Mouse (Mus musculus) heart, embryonic 15.5 days (tissue): ENCODE measurements around the gene Pard3. TPM values are rescaled to one million over a fixed set of nuclear protein-coding genes. Genes with fewer than 3 reads are reported as not detected.

ENCODE experiments used
- ATAC-seq: fragments of 200-750 bp; cut with Nextera tagmentation; replicated peaks from 2 replicates; pipeline ENCODE4 v1.8.0; 2017; ENCODE audit warnings: low read depth, moderate TSS enrichment; ENCODE audit not compliant: insufficient number of reproducible peaks, insufficient read depth, low FRiP score
- H3K27ac ChIP-seq: fragments of 300-500 bp; sonication (generic); 2 replicates; pipeline ENCODE4 v1.5.1; 2015; ENCODE audit warnings: mild to moderate bottlenecking, inconsistent platforms
- H3K27me3 ChIP-seq: fragments of 300-500 bp; sonication (generic); 2 replicates; pipeline ENCODE4 v1.6.1; 2015; ENCODE audit warnings: inconsistent platforms
- H3K36me3 ChIP-seq: fragments of 300-500 bp; sonication (generic); 2 replicates; pipeline ENCODE4 v1.6.1; 2015; ENCODE audit warnings: mild to moderate bottlenecking, inconsistent platforms
- H3K4me1 ChIP-seq: fragments of 300-500 bp; sonication (generic); replicated peaks from 2 replicates; pipeline ENCODE4 v1.6.1; 2015; ENCODE audit warnings: inconsistent platforms
- H3K4me2 ChIP-seq: fragments of 300-500 bp; sonication (generic); 2 replicates; pipeline ENCODE4 v1.6.1; 2015; ENCODE audit warnings: inconsistent platforms, mild to moderate bottlenecking, moderate library complexity
- H3K4me3 ChIP-seq: fragments of 300-500 bp; sonication (generic); 2 replicates; pipeline ENCODE4 v1.5.1; 2015; ENCODE audit warnings: mild to moderate bottlenecking, inconsistent platforms
- H3K9ac ChIP-seq: fragments of 300-500 bp; sonication (generic); 2 replicates; pipeline ENCODE4 v1.6.1; 2015; ENCODE audit warnings: mild to moderate bottlenecking, inconsistent platforms
- H3K9me3 ChIP-seq: fragments of 300-500 bp; sonication (generic); replicated peaks from 2 replicates; pipeline ENCODE4 v1.6.1; 2016; ENCODE audit warnings: inconsistent platforms
- WGBS: fragments of 180-500 bp; shearing (Covaris S2); methylation state at CpG from one replicate; pipeline ENCODE4 v1.1.7; 2015; ENCODE audit warnings: mixed read lengths; 5-methylcytosine and 5-hydroxymethylcytosine counted together
- polyA plus RNA-seq: library from polyadenylated mRNA; unstranded; fragments of >200 nt; fragmentation: Nextera tagmentation; extraction: Ambion mirVana; gene quantifications from 2 replicates; pipeline ENCODE4 v1.2.1, GENCODE M21; 2015

The Pard3 gene
- polyA plus RNA-seq, 1 experiment from 2014 or later, result 14.9 TPM

GRCm38 (mm10) chr8:127243841-127244240 lies 180.1 kb downstream of the Pard3 start:
- Histone ChIP-seq H3K36me3 (no peaks in the 10 kb centered on the region), H3K9me3 (no peaks in the 10 kb centered on the region), H3K4me1 (peaks cover 10% of the 10 kb centered on the region), H3K4me3 (no peak overlapping the region), H3K9ac (no peak overlapping the region), H3K27me3 (no peaks in the 10 kb centered on the region), H3K4me2 (no peak overlapping the region), H3K27ac (no peak overlapping the region)
- WGBS, result 52% methylated on average over 11 of the region's 11 CpGs
- no peak for ATAC-seq

GRCm38 (mm10) chr8:127250746-127251145 lies 187.1 kb downstream of the Pard3 start:
- WGBS, result 73% methylated on average over 4 of the region's 4 CpGs
- no peak overlapping the region for H3K27ac ChIP-seq
- no peak overlapping the region for H3K9ac ChIP-seq
- H3K36me3 ChIP-seq, result no peaks in the 10 kb centered on the region
- H3K27me3 ChIP-seq, result no peaks in the 10 kb centered on the region
- peaks cover 28% of the 10 kb centered on the region for H3K4me1 ChIP-seq
- no peaks in the 10 kb centered on the region for H3K9me3 ChIP-seq
- no peak overlapping the region for H3K4me2 ChIP-seq
- no peak for ATAC-seq
- no peak overlapping the region for H3K4me3 ChIP-seq

- ATAC-seq, result no peak
- peaks cover 28% of the 10 kb centered on the region for H3K4me1 ChIP-seq
These were observed 187.8 kb downstream of the Pard3 start for GRCm38 (mm10) chr8:127251476-127251875.

GRCm38 (mm10) chr8:127251985-127252384 lies 188.3 kb downstream of the Pard3 start:
- H3K27me3 ChIP-seq, result no peaks in the 10 kb centered on the region
- no peak for ATAC-seq
- 83% methylated on average over 13 of the region's 13 CpGs for WGBS
- H3K4me1 ChIP-seq, result peaks cover 27% of the 10 kb centered on the region
- no peak overlapping the region for H3K4me3 ChIP-seq
- H3K9ac ChIP-seq, result no peak overlapping the region
- no peak overlapping the region for H3K27ac ChIP-seq
- H3K36me3 ChIP-seq, result no peaks in the 10 kb centered on the region
- H3K9me3 ChIP-seq, result no peaks in the 10 kb centered on the region
- no peak overlapping the region for H3K4me2 ChIP-seq

More at GRCm38 (mm10) chr8:127251476-127251875, 187.8 kb downstream of the Pard3 start:
- 92% methylated on average over 3 of the region's 3 CpGs for WGBS
- Histone ChIP-seq H3K4me3 (no peak overlapping the region), H3K36me3 (no peaks in the 10 kb centered on the region), H3K27ac (no peak overlapping the region), H3K9me3 (no peaks in the 10 kb centered on the region), H3K27me3 (no peaks in the 10 kb centered on the region), H3K4me2 (no peak overlapping the region), H3K9ac (no peak overlapping the region)

GRCm38 (mm10) chr8:127254625-127255024 lies 190.9 kb downstream of the Pard3 start:
- Histone ChIP-seq H3K9ac (no peak overlapping the region), H3K27me3 (no peaks in the 10 kb centered on the region), H3K4me3 (no peak overlapping the region), H3K4me1 (peaks cover 22% of the 10 kb centered on the region), H3K36me3 (no peaks in the 10 kb centered on the region), H3K9me3 (no peaks in the 10 kb centered on the region), H3K27ac (no peak overlapping the region), H3K4me2 (no peak overlapping the region)
- 43% methylated on average over 7 of the region's 7 CpGs for WGBS
- ATAC-seq, result no peak

- Histone ChIP-seq H3K4me3 (no peak overlapping the region), H3K9me3 (no peaks in the 10 kb centered on the region), H3K27me3 (no peaks in the 10 kb centered on the region), H3K27ac (no peak overlapping the region), H3K4me2 (no peak overlapping the region), H3K9ac (no peak overlapping the region), H3K4me1 (peaks cover 21% of the 10 kb centered on the region), H3K36me3 (no peaks in the 10 kb centered on the region)
- ATAC-seq, result no peak
- 91% methylated on average over 3 of the region's 3 CpGs for WGBS
These were observed 193.4 kb downstream of the Pard3 start for GRCm38 (mm10) chr8:127257086-127257485.

- Histone ChIP-seq H3K27ac (no peak overlapping the region), H3K9ac (no peak overlapping the region), H3K4me1 (peaks cover 8% of the 10 kb centered on the region), H3K27me3 (no peaks in the 10 kb centered on the region), H3K4me2 (no peak overlapping the region), H3K36me3 (no peaks in the 10 kb centered on the region), H3K4me3 (no peak overlapping the region), H3K9me3 (no peaks in the 10 kb centered on the region)
- no peak for ATAC-seq
- WGBS, result 83% methylated on average over 6 of the region's 6 CpGs
These were observed 197.4 kb downstream of the Pard3 start for GRCm38 (mm10) chr8:127261051-127261450.

- Histone ChIP-seq H3K36me3 (no peaks in the 10 kb centered on the region), H3K9me3 (no peaks in the 10 kb centered on the region), H3K4me1 (peaks cover 8% of the 10 kb centered on the region), H3K9ac (no peak overlapping the region), H3K4me3 (no peak overlapping the region), H3K4me2 (no peak overlapping the region), H3K27ac (no peak overlapping the region), H3K27me3 (no peaks in the 10 kb centered on the region)
- no peak for ATAC-seq
- WGBS, result 81% methylated on average over 7 of the region's 7 CpGs
These were observed 198.3 kb downstream of the Pard3 start for GRCm38 (mm10) chr8:127262026-127262425.

GRCm38 (mm10) chr8:127262436-127262835 lies 198.7 kb downstream of the Pard3 start:
- ATAC-seq, result no peak
- Histone ChIP-seq H3K9ac (no peak overlapping the region), H3K27me3 (no peaks in the 10 kb centered on the region), H3K27ac (no peak overlapping the region), H3K4me2 (no peak overlapping the region), H3K36me3 (no peaks in the 10 kb centered on the region), H3K9me3 (no peaks in the 10 kb centered on the region), H3K4me1 (peaks cover 8% of the 10 kb centered on the region), H3K4me3 (no peak overlapping the region)
- 53% methylated on average over 3 of the region's 3 CpGs for WGBS

GRCm38 (mm10) chr8:127262926-127263325 lies 199.2 kb downstream of the Pard3 start:
- no peak for ATAC-seq
- 77% methylated on average over 4 of the region's 4 CpGs for WGBS

GRCm38 (mm10) chr8:127263457-127263856 lies 199.8 kb downstream of the Pard3 start:
- no peak overlapping the region for H3K4me2 ChIP-seq
- H3K9ac ChIP-seq, result no peak overlapping the region
- ATAC-seq, result no peak
- no peaks in the 10 kb centered on the region for H3K36me3 ChIP-seq
- H3K27ac ChIP-seq, result no peak overlapping the region
- 66% methylated on average over 5 of the region's 5 CpGs for WGBS
- H3K27me3 ChIP-seq, result no peaks in the 10 kb centered on the region
- H3K4me1 ChIP-seq, result peaks cover 7% of the 10 kb centered on the region
- H3K4me3 ChIP-seq, result no peak overlapping the region
- no peaks in the 10 kb centered on the region for H3K9me3 ChIP-seq

More at GRCm38 (mm10) chr8:127262926-127263325, 199.2 kb downstream of the Pard3 start:
- Histone ChIP-seq H3K4me2 (no peak overlapping the region), H3K36me3 (no peaks in the 10 kb centered on the region), H3K4me1 (peaks cover 8% of the 10 kb centered on the region), H3K27ac (no peak overlapping the region), H3K4me3 (no peak overlapping the region), H3K9me3 (no peaks in the 10 kb centered on the region), H3K27me3 (no peaks in the 10 kb centered on the region), H3K9ac (no peak overlapping the region)

- H3K4me2 ChIP-seq, result no peak overlapping the region
- ATAC-seq, result no peak
These were observed 201.2 kb downstream of the Pard3 start for GRCm38 (mm10) chr8:127264691-127265470.

More at GRCm38 (mm10) chr8:127264691-127265470, 201.2 kb downstream of the Pard3 start:
- WGBS, result 76% methylated on average over 8 of the region's 8 CpGs
- H3K4me1 ChIP-seq, result no peaks in the 10 kb centered on the region
- no peak overlapping the region for H3K4me3 ChIP-seq
- H3K27ac ChIP-seq, result no peak overlapping the region
- H3K36me3 ChIP-seq, result no peaks in the 10 kb centered on the region
- H3K27me3 ChIP-seq, result no peaks in the 10 kb centered on the region
- no peak overlapping the region for H3K9ac ChIP-seq
- no peaks in the 10 kb centered on the region for H3K9me3 ChIP-seq
